Mouse (Mus musculus) urinary bladder, postnatal 4 days (tissue): ENCODE measurements around the gene Aldh1l1.

Source experiments
- DNase-seq, 2 experiments: peaks; one replicate each; pipeline ENCODE4 v3.0.0; 2021 to 2022; ENCODE audit warnings: low spot score in 2 of 2

Gene Aldh1l1

DNA sequence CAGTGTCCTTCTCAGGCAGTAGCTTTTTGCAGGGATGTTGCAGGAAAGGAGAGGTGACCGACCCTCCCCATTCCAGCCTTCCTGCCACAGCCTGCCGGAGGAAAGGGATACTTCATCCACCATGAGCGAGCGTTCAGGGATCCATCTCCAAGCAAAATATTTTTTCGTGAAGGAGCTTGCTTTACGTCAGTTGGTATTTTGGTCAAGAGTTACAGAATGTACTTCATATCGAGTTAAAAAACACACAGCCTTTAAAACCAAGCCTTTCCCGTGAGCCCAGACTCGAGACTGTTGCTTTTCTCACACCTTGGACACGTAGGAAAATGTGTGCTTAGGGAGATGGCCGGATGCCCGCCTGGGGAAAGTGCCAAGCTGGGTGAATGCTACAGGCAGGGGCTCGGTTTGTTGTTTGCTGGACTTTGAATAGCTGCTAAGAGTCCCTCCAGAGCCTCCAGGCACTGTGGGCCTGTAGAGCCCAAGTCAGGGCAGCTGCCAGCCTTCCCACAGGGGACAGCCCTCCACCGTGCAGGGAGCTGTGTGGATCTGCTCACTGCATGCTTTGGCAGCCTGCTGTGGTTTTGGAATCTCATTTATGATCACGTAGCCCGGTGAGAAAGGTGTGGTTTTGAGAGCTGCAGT, 20.6 kb downstream of the Aldh1l1 start:
- peak; percentile 70 to 74 for DNase-seq

DNA sequence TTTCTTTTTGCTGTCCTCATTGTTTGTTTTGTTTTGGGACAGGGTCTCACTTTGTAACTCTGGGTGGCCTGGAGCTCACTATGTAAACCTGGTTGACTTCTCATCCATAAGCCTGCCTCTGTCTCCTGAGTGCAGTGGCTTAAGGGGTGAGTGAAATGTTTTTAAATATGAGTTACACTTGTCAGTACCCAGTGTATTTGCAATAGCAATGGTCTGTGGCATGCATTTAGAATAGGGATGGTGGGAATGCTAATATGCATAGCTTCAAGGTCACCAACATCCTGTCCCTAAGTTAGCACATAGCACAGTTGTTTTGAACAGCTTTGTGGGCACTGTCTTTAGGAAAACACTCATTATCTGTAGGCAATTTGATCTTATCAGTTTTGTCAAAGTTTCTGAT, 21.2 kb downstream of the Aldh1l1 start:
- no peak for DNase-seq

DNA sequence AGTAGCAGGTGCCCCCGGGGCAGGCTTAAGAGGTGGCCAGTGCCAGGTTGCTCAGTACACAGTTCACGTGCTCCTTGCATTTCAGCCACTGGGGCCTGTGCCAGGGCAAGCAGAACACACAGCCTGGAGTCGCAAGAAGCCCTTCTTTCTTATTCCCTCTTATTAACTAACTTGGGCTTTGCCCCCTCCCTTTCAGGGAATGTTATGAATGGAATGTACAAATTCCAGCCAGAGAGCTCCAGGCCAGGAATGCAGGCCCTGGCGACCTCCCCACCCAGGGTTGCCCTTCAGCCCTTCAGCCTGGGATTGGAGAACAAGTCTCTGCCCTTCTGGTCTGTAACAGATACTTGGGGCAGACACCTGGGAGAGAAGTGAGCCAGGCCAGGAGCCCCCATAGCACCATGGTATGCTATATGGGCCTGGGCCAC, 22.0 kb downstream of the Aldh1l1 start:
- no peak for DNase-seq

DNA sequence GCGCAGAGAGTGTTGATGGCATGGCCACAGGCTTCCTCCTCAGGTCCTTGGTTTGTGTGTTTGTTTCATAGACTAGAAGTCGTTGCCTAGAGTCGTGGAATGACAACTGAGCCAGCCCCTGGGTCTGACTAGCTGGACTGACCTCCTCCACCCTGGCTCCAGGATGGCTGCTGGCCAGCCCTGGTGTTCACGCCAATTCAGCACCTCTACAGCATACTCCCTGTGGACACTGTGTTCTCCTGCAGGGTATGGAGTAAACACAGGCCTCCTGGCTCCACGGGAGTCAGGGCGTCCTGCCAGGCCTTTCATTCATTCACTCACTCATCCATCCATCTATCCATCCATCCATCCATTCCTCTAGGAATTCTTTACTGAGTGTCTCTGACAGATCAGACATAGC, 22.9 kb downstream of the Aldh1l1 start:
- no peak for DNase-seq

DNA sequence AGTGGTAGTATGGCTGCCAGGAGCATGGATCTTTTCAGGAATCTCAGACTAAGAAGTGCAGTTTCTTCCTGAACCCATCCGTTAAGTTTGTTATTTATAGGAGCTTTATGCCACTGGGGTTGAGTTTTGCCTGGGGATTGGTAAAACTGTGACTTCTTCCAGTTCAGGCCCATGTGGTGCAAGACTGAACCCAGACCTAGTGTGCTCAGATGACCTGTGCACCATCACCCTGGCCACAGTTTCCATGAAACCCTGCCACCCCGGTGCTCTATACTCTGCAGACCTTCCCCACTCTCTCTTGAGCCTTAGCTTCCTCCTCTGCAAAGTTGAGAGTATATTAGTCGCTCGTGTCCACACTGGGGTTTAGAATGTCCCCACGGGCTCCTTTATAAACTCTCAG, 26.2 kb downstream of the Aldh1l1 start:
- DNase-seq = no peak

DNA sequence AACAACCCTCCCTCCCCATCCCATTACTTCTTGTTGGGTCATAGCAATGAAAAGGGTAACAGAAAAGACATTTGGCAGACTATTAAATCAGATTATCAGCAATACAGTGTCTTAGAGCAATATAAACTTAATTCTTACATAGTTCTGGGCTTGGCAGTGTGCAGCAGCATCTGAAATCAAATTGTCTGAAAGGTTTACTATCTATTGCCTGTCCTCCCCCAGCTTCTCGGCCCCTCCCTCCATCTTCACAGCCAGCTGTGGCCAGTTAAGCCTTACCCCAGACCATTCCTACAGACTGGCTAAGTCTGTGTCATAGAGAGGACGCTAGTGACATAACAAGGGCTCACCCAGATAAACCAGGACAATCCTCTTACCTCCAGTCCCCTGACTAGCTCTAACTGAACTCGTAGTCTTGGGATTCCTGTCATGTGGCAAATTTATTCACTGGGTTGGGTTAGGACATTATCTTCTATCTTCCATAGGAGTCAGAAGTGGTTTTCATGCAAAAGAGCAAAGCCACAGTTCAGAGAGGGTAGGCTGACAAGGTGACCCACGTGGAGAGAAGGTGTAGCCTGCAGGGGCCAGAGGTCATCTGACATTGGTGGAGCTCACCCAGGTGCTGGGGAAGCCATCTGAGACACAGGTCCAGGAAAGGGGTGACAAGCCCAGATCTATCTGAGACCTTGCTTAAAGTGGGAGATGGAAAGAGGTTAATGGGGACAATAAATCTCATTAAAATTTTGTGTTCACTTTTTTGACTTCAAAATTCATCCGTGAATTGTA, 27.0 kb downstream of the Aldh1l1 start:
- no peak for DNase-seq

DNA sequence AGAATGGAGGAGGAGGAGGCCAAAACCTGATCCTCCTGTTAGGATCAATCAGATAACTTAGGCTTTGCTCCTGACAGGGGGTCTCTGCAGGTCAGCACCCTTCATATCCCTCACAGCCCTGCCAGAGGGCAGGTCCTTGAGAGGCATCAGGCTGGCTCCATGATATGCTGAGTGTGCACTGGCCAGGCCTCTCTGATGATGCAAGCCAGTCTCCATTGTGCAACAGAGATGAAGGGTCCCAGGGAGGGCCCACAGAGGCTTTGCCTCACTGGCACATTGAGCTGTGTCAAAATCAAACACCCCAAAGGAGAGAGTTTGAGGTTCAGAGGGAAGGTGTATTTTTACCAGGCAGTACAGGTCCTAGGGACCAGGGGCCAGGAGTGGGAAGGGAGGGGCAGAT, 28.1 kb downstream of the Aldh1l1 start:
- DNase-seq = no peak

DNA sequence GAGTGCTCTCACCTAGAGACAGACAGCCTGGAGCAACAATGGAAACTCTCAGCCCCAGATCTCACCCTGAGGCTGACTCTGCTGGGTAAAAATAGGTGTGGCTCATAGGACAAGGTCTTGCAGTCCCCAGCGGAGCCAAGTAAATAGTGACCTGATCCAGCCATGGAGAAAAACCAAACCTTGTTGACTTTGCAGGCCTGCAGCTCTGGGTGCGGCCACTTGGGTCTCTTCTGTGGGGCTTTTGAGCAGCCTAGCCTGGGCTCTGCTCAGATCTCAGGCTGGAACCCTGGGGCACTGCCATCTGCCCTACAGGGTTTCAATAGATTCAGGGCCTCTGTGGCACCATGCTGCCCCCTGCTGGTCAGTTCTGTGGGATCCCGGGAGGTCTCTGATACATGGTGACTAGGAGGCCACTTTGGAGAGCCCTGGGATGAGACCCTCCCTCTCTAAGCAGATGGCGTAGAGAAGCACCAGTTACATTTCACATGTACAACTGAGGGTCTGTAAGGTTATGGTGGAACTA, 28.7 kb downstream of the Aldh1l1 start:
- peak; percentile 61 to 88 for DNase-seq

DNA sequence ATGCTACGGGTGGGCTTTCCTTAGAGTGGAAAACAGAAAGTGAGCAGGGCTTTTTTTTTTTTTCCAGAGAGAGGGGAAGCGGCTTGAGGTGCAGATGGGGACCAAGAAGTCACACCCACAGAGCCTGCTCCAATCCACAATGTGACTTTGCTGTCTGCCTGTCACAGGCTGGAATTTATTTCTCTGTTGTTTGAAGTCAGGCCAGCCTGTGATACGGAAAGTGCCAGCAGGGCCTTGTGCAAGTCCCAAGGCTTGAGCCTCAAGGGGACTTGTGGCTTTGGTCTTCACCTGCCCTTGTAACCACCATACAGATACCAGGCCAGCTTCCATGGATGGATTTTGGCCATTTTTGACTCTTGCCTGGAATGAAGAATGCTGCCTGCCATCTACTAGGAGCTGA, 32.7 kb downstream of the Aldh1l1 start:
- DNase-seq = no peak

DNA sequence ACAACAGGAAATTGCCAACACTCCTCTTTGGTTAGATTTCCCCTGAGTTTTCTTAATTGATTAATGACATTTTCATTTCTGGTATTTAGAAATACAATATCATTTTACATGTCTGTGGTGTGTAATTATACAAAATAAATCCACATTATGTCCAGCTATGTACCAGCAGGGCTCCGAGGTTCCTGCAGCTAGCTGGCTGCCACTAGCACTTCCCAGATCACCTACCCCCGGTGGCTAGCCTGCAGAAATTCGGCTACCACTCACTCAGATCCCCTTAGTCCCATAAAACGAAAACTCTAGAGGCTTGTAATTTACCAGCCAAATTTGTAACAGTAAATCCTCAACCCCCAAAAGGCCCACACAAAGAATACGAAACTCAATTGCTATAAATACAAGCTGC, 33.1 kb downstream of the Aldh1l1 start:
- no peak for DNase-seq

DNA sequence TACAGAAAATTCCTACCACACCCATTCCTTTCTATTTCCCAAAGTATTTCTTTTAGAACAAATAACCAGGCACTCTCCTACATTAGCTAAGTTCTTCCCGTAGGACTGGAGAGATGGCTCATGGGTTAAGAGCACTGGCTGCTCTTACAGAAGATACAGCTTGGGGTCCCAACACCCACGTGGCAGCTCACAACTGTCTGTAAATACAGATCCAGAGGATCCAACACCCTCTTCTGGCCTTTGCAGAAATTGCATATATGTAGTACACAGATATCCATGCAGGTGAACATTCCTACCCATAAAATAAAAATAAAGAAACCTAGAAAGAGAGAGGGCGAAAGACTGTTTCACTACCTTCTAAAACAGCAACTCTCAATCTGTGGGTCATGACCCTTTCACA, 40.2 kb downstream of the Aldh1l1 start:
- DNase-seq = no peak

DNA sequence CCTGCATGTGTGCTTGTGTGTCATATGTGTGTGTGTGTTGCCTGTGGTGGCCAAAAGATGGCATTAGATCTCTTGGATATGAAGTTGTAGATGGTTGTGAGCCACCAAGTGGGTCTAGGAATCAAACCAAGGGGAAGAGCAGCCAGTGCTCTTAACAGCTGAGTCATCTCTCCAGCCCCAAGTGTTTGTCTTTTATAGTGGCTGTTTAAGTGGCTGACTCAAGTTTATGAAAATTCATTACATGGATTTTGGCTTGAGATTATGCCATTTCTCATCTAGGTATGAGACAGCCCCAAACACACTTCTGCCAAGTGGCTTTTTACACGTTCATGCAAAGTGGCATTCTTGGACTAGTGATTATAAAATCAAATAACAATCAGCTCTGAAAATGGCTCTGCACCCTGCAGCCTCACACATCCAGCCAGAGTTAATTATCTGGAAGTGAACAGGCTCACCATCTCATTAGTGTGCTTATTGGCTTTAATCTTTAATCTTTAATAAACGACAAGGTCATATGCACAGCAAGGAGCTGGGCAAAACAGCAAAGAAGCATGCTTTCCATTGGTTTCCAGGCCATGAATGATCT, 43.3 kb downstream of the Aldh1l1 start:
- no peak for DNase-seq

DNA sequence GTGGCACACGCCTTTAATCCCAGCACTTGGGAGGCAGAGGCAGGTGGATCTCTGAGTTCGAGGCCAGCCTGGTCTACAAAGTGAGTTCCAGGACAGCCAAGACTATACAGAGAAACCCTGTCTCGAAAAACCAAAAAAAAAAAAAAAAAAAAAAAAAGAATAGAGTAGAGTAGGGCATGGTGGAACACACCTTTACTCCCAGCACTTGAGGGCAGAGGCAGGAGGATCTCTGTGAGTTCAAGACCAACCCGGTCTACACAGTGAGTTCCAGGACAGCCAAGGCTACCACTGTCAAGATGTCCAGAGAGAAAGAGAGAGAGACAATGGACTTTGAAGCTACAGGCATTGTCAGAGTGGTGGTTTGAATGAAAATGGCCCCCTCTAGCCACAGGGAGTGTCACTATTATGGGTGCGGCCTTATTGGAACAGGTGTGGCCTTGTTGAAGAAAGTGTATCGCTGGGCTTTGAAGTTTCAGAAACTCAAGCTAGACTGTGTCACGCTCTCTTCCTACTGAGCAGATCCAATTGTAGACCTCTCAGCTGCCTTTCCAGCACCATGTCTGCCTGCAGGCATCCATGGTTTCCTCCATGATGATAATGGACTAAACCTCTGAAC, 46.5 kb downstream of the Aldh1l1 start:
- no peak for DNase-seq

DNA sequence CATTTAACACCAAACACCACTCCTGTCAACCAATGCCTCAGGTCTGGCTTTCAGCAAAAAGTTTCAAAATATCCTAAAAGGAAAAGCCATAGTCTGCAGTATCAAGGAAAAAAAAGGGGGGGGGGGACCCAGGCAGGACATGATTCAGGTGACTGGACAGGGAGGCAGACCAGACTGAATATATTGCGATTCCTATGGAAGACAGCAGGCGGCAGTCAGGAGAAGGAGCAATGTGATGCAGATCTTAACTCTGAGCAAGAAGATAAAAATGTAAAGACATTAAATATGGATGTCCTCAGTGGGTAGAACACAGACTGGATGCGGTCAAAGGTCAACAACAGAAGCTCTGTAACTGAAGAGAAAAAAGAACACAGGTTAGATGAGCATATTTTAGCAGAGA, 47.3 kb downstream of the Aldh1l1 start:
- no peak for DNase-seq

DNA sequence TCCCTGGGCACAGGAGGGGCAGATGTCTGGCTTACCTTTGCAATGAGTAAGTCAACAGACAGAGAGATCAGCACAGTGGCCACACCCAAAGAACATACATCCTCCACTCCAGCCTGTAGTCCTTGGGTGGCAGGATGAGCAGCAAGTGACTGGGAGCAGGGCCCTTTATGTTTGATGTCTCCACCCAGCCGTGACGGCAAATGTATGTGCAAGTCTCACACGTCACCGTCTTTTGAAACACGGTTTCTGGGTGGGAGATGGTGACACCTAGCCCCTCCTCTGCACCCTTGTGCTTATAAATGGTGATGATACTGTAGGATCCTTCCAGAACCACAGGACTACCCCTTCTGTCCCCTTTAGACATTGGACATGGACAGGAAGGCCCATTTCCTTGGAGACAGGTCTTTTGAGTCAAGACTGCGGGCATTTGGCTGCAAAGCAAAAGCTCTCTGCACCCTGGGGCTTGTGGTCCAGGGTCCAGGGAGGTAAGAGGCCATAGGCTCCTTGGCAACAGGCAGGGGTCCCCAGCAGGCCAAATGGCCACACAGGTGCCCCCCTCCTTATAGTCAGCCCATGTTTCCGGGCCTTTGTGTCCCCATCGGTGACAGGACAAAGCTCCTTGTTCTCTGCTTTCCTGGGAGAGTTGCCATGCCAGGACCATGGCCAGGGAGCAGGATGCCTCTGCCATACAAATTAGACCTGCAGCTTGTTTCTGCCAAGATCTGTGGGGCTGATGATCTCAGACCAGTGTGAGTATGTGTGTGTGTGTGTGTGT, 48.7 kb downstream of the Aldh1l1 start:
- no peak for DNase-seq

DNA sequence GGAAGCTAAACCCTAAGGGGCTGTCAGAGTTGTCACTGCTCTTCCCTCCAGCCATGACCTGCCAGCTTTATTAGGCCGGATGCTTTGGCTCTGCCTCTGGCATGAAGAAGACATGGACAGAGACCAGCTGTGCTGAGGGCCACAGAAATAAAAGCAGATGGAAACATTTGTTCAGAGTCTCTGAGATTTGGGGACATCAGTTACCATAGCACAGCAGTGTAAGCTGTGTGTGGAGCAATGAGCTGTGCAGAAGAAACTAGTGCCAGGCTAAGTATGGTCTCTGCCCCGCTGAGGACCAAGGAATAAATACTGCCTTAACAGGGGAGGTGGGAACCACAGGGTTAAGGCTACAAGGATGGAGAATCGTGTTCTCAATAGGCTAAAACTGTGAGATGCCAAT, 50.6 kb downstream of the Aldh1l1 start:
- no peak for DNase-seq

DNA sequence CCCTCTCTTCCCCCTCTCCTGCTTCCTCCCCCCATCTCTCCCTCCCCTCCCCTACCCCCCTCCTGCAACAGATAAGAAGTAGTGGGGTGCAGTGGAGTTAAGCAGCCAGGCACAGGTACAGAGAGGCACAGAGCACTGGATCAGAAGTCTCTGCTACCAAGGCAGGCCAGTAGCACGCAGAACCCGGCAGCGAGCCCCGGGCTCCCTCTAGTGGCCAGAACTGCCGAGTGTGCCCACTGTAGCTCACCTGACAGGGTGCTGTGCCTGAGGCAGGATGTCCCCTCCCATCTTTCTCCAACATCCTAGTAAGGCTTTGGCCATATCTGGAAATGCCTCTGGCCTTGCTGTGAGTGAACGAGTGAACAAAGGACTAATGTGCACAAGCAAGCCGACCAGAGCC, 51.7 kb downstream of the Aldh1l1 start:
- DNase-seq = peak; percentile 60 to 81

DNA sequence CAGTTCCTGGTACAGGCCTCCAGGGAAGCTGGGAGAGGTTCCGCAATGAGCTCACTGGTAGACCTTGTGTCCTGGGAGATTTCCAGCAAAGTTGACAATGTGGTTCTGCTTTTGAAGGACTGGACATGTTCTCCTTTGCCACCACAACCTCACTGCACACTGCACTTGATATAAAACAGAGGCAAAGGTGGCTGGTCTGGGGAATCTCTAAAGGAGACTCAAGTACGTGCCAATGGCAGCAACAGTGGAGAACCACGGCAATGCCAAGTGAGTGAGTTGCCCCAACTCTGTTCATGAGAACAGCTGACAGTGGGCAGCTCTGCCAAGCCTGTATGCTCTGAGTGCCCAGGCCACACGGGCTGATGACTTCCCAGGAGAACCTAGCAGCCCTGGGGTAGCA, 53.0 kb downstream of the Aldh1l1 start:
- no peak for DNase-seq

DNA sequence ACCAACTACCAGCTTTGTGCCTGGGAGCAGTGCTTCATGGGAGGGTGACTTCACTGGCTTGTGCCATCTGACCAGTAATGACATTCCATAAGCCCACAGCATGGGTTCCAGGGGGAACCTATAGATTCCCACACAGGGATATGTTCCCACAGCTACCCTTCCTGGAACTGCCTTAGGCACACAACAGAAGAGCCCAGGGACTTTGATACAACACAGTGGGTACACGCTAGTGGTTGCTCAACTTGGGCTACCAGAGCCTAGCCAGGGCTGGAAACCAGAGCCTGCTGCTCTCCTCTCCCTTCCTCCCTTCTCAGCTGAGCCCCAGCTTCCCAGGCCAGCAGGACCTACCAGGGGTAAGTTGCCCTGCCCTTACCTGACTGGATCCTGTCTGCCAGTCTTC, 54.3 kb downstream of the Aldh1l1 start:
- DNase-seq = no peak

DNA sequence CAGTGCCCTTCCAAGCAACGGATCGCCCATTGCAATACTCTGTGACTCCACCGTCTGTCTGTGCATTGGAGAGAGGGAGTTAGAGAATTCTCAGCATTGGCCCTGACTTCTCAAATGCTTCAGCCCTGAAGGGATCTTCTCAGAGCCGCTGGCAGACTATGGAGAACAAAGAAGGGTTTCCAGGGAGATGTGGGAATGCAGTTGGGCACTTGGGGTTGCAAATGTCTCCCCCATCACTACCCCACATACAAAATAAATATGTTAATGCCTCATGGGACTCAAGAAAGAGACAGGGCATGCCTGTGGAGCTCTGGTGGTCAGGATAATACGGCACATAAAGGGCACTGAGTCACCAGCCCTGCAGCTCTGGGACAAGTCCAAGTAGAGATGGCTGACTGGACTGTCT, 55.1 kb downstream of the Aldh1l1 start:
- DNase-seq = no peak

DNA sequence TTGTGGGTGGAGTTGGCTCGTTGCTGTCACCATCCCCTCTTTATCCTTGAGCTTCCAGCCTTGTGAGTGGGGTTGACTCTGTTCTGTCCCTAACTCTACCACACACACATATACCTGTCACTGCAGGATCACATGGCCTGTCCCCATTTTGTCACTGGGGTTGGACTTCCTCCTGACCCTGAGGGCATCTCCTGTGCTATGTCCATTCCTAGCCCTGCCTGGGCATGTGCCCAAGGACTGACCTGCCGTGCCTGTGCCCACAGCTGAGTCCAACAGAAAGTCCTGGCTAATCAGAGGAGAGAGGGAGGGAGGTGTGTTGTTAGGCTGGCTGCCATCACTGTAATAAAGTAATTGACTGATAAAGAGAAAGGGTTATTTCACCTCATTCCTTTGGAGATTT, 58.2 kb downstream of the Aldh1l1 start:
- no peak for DNase-seq

DNA sequence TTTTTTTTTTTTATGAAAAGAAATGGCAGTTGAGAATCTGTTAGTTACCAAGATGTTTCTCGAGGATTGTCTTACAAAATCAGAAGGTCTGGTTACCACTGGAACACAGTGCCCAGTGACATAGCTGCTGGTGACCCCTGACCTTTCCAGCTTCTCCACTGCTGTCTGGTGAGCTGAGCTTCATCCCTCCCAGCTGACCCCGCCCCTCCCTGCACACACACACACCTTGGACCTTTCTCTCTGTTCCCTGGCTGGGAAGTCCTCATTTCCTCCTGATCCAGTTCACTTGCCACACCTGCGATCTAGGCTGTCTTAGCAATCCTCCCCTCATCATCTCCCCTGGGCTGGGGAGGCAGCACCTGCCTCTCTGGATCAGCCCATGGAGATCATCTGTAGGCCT, 60.0 kb downstream of the Aldh1l1 start:
- no peak for DNase-seq
